Mouse (Mus musculus) WW6 (cell line): ENCODE data around the gene Entpd5.

ENCODE experiments used
- DNase-seq: peaks from one replicate; pipeline ENCODE4 v3.0.0-alpha.2; 2013; ENCODE audit warnings: low read depth, low spot score

Entpd5 gene

GRCm38 (mm10) chr12:84408819-84409507 lies at the start of gene Entpd5, which contains the start of gene Bbof1:
Entpd5 (minus strand) TSS chr12:84409029.
Bbof1 (plus strand) TSS chr12:84409071.
- peak; percentile 62 for DNase-seq

GRCm38 (mm10) chr12:84456911-84457310 lies 48.1 kb upstream of the Entpd5 start:
- no peak for DNase-seq

- no peak for DNase-seq
Measured at GRCm38 (mm10) chr12:84451801-84452200, 43.0 kb upstream of the Entpd5 start.

- DNase-seq = peak; percentile 98
Measured at GRCm38 (mm10) chr12:84450718-84451646, 42.2 kb upstream of the Entpd5 start, which contains the start of the genes Aldh6a1 and Lin52. Aldh6a1 (minus strand) TSS chr12:84451004. Lin52 (plus strand) TSS chr12:84451422.

GRCm38 (mm10) chr12:84450351-84450717 lies 41.5 kb upstream of the Entpd5 start:
- DNase-seq = no peak

GRCm38 (mm10) chr12:84449887-84450286 lies 41.1 kb upstream of the Entpd5 start:
- DNase-seq = no peak

- no peak for DNase-seq
Measured at GRCm38 (mm10) chr12:84448181-84448580, 39.4 kb upstream of the Entpd5 start.

GRCm38 (mm10) chr12:84447386-84447785 lies 38.6 kb upstream of the Entpd5 start:
- DNase-seq = no peak

GRCm38 (mm10) chr12:84442526-84442925 lies 33.7 kb upstream of the Entpd5 start:
- DNase-seq = no peak

GRCm38 (mm10) chr12:84438697-84439096 lies 29.9 kb upstream of the Entpd5 start:
- no peak for DNase-seq

GRCm38 (mm10) chr12:84429825-84430224 lies 21.0 kb upstream of the Entpd5 start:
- DNase-seq = no peak

- DNase-seq = no peak
Measured at GRCm38 (mm10) chr12:84423990-84424389, 15.2 kb upstream of the Entpd5 start.

- no peak for DNase-seq
Measured at GRCm38 (mm10) chr12:84417605-84417922, 8.7 kb upstream of the Entpd5 start.

- peak; percentile 85 for DNase-seq
Measured at GRCm38 (mm10) chr12:84416834-84417604, 8.2 kb upstream of the Entpd5 start, which contains the start of gene Rnf113a2. Rnf113a2 (plus strand) TSS chr12:84417196.

GRCm38 (mm10) chr12:84407874-84408818 lies 683 bp downstream of the Entpd5 start:
- peak; percentile 31 for DNase-seq

- DNase-seq = peak; percentile 18
Measured at GRCm38 (mm10) chr12:84407259-84407658, 1.6 kb downstream of the Entpd5 start.

GRCm38 (mm10) chr12:84404541-84404940 lies 4.3 kb downstream of the Entpd5 start:
- DNase-seq = no peak

- DNase-seq = no peak
Measured at GRCm38 (mm10) chr12:84402923-84403322, 5.9 kb downstream of the Entpd5 start.

- DNase-seq = no peak
Measured at GRCm38 (mm10) chr12:84400653-84401052, 8.2 kb downstream of the Entpd5 start.

GRCm38 (mm10) chr12:84400068-84400467 lies 8.8 kb downstream of the Entpd5 start:
- DNase-seq = no peak

GRCm38 (mm10) chr12:84399663-84400062 lies 9.2 kb downstream of the Entpd5 start:
- DNase-seq = no peak
